Mouse (Mus musculus) 3134 (cell line): ENCODE data around the gene Zdhhc18.
A peak's percentile ranks its signal among the peaks of the same experiment; 100 is the strongest.
"Not testable (repeated sequence)": the region's sequence is repeated elsewhere in the genome, so short reads cannot be mapped to it uniquely, and the experiment has no call there.

Experiments used
- DNase-seq: peaks from one replicate; pipeline ENCODE4 v3.0.0-alpha.2; 2011; ENCODE audit warnings: low spot score; ENCODE audit not compliant: insufficient read length; ENCODE audit errors: extremely low read depth

Zdhhc18 gene

DNA sequence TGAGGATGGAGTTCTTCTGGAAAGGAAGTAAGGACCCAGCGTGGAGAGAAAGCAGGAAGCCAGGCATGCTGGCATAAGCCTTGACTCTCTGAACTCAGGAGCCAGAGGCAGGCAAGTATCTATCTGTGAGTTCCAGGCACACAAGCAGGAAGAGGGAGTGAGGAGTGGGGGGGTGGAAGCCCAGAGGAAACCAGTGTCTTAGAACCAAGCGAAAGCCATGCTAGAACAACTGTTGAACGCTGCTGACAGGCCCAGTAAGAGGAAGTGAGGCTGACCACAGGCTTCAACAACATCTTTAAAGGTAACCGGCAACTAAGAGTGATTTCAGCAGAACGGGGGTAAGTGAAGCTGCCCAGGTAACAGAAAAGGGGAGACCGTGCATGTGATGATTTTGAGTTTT, 16.2 kb upstream of the Zdhhc18 start:
- DNase-seq: no peak

DNA sequence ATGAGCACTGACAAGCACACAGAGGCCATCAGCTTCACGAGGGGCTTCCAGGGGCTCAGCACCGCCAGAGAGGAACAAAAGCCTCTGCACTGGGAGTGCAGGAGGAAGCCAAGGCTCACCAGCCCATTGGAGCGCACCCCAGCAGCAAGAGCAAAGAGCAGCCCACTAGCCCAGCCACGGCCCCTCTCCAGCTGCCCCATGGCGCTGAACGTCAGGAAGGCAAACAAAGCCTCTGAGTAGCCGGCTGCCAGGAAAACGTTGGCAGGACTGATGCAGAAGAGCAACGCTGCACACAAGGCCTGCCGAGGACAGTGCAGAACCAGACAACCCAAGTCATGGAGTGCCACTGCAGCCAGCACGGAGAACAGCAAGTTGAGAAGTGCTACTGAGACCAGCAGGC, 15.2 kb upstream of the Zdhhc18 start:
- DNase-seq: no peak

DNA sequence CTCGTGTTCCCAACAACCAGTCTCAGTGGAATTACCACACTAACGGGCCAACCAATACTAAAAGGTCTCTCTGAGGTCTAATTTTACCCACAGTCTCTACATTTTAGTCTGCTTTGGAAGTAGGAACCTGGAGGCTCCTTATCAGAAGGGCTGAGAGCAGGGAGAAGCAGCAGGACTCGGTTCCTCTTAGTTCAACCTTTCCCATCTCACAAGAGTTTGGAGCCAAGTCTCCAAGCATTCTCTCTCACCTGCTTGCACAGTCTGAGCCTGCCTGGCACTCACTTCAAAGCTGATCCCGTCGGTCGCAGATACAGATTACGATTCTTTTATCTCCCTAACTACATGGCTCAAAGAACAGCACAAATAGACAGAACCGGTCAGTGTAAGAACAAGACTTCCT, 13.0 kb upstream of the Zdhhc18 start:
- DNase-seq: no peak

DNA sequence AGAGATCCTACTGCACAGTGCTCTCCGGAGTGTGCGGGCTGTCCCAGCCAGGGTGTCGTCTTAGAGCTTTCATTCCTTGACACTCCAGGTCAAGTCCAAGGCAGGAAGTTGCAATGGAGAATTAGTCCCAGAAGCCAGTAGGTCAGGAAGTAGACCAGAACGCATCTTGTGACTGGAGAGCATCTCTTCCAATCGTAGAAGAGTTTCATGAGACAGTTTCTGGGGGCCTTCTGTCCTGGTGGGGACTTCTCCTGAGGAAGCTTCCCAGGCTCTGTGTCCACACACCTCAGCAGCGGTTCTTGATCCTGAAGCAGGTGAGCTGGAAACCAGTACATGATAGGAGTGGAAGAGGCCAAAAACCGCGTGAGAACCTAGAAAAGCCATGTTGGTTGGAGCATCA, 12.5 kb upstream of the Zdhhc18 start:
- no peak for DNase-seq

DNA sequence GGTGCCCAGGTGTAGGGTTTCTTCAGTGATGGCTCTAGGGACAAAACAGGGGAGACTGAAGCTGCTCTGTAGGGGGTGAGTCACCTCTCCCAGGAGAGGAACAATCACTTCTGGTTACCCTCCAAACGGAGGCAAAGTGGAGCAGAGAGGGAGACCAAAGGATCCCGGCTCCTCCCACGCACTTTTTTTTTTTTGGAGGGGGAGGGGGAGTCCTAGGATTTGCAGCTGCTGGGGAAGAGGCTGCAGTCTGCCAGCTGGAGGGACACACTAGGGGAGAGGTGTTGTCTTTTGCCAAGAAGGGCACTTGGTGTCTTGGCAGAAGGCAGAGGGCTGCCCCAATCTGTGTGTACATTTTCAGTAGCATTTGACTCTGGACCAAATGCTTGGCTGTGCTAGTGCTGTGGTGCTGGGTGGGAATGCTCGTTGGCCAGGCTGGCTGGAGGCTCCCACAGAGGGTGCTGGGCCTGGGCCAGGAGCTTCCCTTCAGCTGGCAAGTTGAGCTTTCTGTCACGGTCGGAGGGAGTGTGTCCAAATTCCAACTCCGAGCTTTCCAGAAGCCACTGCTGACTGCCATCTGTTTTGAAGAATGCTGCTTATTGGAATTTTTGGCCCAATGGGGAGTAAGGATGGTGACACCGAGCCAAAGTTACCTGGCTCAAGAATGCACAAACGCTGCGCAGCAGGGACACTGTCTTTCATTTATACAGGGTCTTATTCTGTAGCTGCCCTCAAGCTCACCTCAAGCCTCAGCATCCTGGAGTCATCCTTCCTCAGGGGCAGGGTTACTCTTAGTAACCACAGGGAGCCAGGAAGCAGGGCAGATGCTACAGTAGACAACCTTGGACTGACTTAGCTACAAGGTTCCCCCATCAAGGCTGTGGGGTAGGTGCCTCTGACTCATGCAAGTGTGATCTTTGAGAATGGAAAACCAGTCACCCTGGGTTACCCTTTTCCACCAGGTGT, 10.5 kb upstream of the Zdhhc18 start:
- DNase-seq: peak; percentile 87

DNA sequence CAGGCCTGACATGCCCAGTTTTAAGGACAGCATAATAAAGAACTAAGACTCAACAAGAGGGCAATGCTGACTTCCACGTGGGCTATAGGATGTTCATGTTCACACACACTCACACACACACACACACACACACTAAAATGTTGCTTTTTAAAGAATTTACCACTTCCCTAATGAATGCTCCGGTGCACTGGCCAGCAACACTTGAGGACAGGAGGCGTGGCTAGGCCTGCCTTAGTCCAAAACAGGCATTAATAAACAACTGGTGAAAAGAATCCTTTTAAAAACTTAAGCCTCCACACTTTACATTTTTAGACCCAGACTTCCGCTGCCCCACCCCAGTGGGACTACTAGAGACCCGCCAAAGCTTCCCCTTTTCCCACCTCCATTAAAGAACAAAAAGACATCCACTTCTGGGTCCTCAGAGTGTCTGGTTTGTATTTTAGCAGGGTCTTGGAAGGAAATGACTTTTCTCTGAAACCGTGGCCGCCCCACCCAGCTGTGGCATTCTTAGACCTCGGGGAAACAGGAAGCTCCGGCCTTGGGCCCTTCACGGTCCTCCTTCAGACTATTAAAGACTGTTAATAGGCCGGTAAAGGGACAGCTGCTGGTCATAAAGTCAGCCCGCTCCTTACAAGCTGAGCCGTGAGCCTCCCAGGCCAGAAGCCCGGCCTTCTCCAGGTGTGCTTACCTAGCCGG, 9.7 kb upstream of the Zdhhc18 start:
- DNase-seq: peak; percentile 33

DNA sequence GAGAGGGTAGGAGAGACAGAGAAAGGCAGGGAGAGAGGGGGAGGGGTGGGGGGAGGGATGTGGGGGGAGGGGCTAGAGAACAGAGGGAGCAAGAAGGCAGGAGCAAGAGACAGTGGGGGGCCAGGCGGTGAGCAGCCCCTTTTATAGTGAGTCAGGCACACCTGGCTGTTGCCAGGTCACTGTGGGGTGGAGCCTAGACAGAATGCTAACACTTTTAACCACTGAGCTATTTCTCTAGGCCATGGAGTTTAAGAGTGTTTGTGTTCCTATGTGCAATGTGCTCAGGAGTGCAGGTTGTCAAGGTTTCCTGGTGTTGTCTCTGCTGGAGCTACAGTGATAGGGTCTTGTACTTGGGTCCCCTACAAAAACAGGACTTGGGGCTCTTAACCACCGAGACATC, 8.8 kb upstream of the Zdhhc18 start:
- no peak for DNase-seq

DNA sequence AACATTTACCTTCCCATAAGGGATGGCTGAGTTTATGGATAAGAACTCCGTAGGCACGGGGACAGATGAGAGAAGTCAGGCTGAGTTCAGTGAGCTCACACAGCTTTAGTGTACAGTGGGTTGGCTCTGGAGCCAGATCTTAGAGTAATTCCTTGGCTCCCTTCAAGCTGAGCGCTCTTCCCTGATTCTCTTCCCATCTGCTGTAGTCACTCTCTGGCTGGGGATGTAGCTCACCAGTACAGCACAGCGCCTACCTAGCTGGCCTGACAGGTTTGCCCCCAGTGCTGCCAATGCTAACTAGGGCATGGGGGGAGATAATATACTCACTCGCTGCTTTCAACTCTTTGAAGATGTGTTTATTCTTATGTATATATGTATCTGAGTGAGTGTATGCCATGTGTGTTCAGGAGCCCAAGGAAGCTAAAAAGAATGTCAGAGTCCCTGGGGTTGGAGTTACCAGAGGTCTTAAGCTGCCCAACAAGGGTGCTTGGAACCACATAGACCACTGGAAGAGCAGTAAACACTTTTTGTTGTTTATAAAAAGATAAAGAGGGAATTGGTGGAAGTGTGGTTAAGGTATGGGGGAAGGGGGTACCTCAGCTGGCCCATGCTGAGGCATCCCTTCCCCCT, 8.0 kb upstream of the Zdhhc18 start:
- DNase-seq: no peak

DNA sequence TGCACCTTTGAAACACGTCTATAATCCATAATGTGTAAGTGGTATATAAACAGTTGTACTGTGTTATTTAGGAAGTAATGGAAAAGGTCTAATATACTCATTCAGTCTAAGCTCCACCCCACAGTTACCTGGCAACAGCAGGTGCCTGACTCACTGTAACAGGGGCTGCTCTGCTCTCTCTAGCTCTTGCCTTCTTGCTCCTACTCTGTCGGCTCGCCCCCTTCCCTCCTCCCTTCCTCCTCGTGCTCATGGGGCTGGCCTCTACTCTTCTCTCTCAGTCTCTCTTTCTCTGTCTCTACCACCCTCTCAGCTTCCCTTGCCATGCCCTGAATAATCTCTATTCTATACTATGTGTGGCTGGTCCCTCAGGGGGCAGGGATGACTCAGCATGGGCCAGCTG, 7.0 kb upstream of the Zdhhc18 start:
- DNase-seq: no peak

DNA sequence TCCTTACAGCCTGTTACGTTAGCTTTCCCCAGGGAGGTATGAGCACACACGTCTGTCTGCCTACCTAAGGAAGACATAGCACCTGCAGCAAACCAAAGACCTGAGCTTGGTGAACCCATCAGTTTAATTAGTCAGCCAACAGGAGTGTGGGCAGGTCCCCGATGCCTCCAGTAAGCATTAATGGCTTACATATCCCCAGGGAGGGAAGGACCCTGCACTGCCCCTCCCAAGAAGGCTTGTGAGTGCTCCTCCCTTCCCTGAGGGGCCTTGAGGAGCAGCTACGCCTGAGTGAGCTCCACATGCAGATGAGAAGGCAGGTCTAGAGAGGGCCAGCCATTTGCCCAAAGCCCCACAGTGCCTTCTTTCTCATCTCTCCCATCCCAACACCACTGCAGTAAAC, 6.3 kb upstream of the Zdhhc18 start:
- no peak for DNase-seq

DNA sequence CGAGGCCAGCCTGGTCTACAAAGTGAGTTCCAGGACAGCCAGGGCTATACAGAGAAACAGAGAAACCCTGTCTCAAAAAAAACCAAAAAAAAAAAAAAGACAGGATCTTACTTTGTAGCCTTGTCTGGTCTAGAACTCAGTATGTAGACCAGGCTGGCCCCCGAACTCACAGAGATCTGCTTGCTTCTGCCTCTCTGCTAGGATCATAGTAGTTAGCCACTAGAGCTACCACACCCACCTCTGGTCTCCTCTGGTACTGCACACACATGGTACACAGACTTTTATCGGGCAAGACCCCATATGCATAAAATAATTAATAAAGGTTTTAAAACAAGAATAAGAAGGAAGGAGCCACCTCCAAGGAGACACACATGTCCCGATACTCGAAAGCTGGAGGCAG, 4.1 kb upstream of the Zdhhc18 start:
- DNase-seq: not testable (repeated sequence)

DNA sequence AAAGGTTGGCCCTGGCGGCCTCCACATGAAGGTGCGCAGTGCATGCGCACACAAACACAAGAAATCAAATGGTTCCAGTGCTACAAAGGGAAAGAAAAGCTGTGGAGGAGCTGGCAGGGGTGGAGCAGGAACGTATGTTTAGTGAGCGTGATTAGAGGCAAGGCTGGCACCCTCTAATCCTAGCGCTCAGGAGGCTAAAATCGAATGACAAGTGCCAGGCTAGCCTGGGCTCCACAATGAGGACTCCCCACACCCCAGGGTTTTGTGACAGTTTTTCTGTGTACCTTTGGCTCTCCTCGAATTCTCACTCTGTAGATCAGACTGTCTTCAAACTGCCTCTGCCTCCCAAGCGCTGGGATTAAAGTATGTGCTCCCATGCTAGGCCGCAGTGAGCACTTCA, 2.8 kb upstream of the Zdhhc18 start:
- no peak for DNase-seq

DNA sequence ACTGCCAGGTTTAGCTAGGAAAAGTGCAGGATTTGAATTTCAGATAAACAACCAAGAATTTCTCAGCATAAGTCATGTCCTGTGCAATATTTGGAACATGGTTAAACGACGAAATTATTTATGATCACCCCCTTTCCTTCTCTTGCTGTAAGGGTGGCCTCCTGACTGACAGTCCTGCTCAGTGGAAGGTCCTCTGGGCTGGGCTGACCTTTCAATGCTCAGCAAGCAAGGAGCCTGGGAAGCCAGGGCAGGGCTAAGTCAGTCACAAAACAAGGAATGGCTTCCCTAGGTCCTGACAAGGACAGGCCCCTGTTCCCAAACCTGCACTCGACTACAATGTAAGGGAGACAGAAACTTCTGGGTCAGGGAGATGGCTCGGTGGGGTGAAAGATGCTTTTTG, 2.0 kb upstream of the Zdhhc18 start:
- no peak for DNase-seq

DNA sequence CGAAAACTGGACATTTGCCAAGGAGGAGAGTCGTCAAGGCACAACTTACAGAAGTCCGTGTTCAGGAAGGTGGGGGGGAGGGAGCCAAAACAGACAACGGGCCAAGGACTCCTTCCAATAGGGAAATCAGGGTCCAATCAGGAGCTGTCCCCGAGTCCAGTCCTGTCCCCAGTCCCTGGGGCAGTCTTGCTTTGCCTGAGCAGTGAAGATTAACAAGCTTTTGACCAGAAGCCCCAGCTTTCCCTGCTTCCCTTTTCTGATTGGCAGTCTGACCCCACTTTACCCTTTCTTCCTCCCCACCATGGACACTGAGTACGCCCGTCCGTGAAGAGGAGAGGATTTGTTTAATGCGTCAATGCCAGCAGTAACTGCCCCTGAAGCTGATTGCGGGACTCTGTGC, 1.5 kb upstream of the Zdhhc18 start:
- no peak for DNase-seq

DNA sequence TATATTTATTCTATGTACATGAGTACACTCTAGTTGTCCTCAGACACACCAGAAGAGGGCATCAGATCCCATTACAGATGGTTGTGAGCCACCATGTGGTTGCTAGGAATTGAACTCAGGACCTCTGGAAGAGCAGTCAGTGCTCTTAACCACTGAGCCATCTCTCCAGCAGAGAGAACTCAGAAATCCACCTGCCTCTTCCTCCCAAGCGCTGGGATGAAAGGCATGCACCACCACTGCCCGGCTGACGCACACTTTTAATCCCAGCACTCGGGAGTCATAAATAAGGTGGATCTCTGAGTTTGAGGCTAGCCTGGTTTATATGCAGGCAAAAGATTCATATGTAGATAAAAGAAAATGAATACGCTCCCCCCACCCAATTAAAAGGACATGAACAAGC, 490 bp downstream of the Zdhhc18 start:
- DNase-seq: not testable (repeated sequence)

DNA sequence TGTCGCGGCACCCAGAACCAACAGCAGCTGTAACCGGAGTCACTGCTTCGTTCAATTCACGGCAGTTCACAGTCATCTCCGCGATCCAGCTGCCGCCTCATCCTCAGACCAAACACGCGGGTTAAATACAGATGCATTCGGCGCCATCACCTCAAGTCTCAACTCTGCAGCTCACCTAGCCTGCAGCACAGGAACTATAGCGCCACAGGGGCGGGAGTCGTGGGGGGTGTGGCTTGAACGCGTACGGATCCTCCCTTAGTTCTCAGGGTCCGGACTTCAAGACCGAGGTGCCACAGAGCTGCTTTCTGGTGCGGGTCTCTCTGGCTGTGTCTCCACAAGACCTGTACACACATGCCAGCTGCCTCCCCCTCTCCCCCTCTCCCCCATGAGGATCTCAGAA, 4.3 kb downstream of the Zdhhc18 start:
- no peak for DNase-seq

DNA sequence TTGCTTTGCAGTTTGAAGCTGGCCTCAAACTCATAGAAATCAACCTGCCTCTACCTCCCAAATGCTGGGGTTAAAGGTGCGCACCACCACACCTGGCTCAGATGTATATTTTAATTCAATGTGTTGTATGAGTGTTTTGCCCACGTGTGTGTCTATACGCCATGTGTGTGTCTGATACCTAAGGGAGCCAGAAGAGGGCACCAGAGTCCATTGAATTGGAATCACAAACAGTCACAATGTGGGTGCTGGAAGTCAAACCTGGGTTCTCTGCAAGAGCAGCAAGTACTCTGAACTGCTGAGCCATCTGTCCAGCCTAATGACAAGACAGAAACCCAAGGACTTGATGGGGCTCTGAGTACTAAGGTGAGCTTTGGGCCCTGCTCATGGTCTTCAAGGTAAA, 4.8 kb downstream of the Zdhhc18 start:
- no peak for DNase-seq

DNA sequence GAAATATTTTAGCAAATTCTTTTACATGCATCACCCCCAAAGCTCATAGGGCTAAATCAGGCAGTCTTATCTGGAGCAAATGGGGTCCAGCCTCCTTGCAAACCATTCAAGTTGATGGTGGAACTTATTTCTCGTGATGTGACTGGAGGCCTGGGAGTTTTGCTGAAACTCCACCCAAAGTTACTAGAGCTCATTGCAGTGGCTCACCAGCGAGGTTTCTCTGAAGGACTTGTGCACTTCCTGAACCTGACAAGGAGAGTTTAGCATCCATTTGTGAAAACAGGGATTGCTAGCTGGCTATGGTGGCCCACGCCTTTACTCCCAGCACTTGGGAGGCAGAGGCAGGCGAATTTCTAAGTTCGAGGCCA, 15.9 kb downstream of the Zdhhc18 start:
- no peak for DNase-seq

DNA sequence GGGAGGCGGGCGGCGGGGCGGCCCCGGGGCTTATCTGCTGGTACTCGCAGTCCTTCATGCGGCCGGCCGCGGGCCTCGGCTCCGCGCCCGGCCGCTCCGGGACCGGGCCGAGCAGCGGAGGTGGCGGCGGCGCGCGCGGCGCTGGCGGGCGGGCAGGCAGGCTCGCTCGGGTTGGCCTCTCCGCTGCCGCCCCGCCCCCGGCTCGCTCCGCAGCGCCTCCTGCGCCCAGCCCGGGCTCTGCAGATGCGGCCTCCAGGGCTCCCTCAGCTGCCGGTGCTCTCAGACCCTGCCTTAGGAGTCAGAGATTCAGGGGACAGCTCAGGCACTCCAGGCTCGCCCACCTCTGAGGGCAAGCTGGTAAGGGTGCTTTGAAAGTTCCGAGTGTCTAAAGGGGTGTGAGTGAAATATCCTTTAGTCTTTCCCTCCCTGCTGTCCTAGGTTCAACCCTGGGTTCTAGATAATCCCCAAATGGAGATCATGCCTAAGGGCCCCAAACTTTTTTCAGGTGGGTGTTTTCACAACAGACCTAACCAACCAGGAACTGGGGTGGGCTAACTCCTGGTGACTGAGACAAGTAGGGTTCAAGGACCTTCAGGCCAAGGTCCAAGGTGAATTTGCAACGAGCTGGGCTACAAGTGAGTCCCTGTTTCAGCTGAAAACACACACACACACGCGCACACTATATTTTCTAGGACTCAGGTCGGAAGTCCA, 16.5 kb downstream of the Zdhhc18 start:
- peak; percentile 81 for DNase-seq

DNA sequence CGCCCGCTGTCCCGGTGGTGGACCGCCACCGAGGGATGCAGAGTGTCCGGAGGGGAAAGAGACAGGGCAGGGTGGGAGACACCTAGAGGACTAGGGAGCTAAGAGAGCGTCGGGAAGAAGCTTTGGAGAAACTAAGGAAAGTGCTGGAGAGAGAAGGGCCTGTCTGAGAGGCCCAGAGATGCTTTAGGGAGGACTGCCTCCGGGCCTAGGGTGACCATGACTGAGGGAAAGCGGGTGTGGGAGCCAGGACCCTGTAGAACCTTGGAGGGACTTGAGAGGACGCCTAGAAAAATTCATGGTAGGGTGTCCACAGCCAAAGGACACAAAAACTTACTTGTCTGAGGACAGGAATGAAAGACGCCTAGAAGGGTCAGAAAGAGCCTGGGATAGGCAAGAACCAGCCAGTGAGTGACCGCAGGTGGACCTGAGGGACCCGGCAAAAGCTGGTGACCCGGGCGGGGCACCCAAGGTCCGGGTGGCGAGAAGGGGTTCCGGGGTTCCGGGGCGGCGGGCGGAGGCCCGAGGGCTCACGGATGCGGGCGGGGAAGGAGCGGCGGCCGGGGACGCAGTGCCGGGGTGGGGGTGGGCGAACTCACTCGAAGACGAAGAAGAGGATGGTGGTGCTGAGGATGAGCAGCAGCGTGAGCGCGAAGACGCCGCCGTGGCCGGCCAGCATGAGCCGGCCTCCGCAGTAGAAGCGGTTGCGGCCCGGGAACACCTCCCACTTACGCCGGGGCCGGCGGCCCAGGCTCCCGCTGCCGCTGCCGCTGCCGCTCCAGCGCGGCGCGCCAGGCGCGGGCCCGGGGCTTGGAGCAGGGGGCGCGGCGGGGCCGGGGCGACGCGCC, 17.2 kb downstream of the Zdhhc18 start:
- peak; percentile 50 for DNase-seq
